Mouse (Mus musculus): Measurements from ENCODE around the gene Crybg1. TPM values are rescaled to one million over a fixed set of nuclear protein-coding genes. Genes with fewer than 3 reads are reported as not detected.
A peak's percentile ranks its signal among the peaks of the same experiment; 100 is the strongest.
"Not testable (repeated sequence)": the region's sequence is repeated elsewhere in the genome, so short reads cannot be mapped to it uniquely, and the experiment has no call there.

The Crybg1 gene
- total RNA-seq, 1 experiment from 2014 or later = 43.2 TPM

GRCm38 (mm10) chr10:43993198-43993597 is 155.5 kb downstream of the Crybg1 start:
- ATAC-seq (replicated peaks; ENCODE audit: insufficient number of reproducible peaks, low FRiP score, low TSS enrichment, poor library complexity, severe bottlenecking) = no peak

GRCm38 (mm10) chr10:43992506-43992905 is 156.1 kb downstream of the Crybg1 start:
- ATAC-seq (replicated peaks; ENCODE audit: insufficient number of reproducible peaks, low FRiP score, low TSS enrichment, poor library complexity, severe bottlenecking) = no peak

GRCm38 (mm10) chr10:43991268-43991667 is 157.4 kb downstream of the Crybg1 start:
- ATAC-seq (replicated peaks; ENCODE audit: insufficient number of reproducible peaks, low FRiP score, low TSS enrichment, poor library complexity, severe bottlenecking) = no peak

- no peak for ATAC-seq (replicated peaks; ENCODE audit: insufficient number of reproducible peaks, low FRiP score, low TSS enrichment, poor library complexity, severe bottlenecking)
Observed at GRCm38 (mm10) chr10:43983866-43984265, 164.8 kb downstream of the Crybg1 start.

GRCm38 (mm10) chr10:43983241-43983640 is 165.4 kb downstream of the Crybg1 start:
- no peak for ATAC-seq (replicated peaks; ENCODE audit: insufficient number of reproducible peaks, low FRiP score, low TSS enrichment, poor library complexity, severe bottlenecking)

- no peak for ATAC-seq (replicated peaks; ENCODE audit: insufficient number of reproducible peaks, low FRiP score, low TSS enrichment, poor library complexity, severe bottlenecking)
Observed at GRCm38 (mm10) chr10:43982470-43982869, 166.2 kb downstream of the Crybg1 start.

- not testable (repeated sequence) for ATAC-seq (replicated peaks; ENCODE audit: insufficient number of reproducible peaks, low FRiP score, low TSS enrichment, poor library complexity, severe bottlenecking)
Observed at GRCm38 (mm10) chr10:43980742-43981141, 167.9 kb downstream of the Crybg1 start.

- no peak; the same call in 1 of the 2 replicates for ATAC-seq (replicated peaks; ENCODE audit: insufficient number of reproducible peaks, low FRiP score, low TSS enrichment, poor library complexity, severe bottlenecking)
Observed at GRCm38 (mm10) chr10:43980080-43980479, 168.6 kb downstream of the Crybg1 start.

GRCm38 (mm10) chr10:43977353-43977752 is 171.3 kb downstream of the Crybg1 start:
- no peak for ATAC-seq (replicated peaks; ENCODE audit: insufficient number of reproducible peaks, low FRiP score, low TSS enrichment, poor library complexity, severe bottlenecking)

GRCm38 (mm10) chr10:43973244-43973643 is 175.4 kb downstream of the Crybg1 start:
- no peak for ATAC-seq (replicated peaks; ENCODE audit: insufficient number of reproducible peaks, low FRiP score, low TSS enrichment, poor library complexity, severe bottlenecking)

GRCm38 (mm10) chr10:43964943-43965342 is 183.7 kb downstream of the Crybg1 start:
- ATAC-seq (replicated peaks; ENCODE audit: insufficient number of reproducible peaks, low FRiP score, low TSS enrichment, poor library complexity, severe bottlenecking) = no peak

- peak; percentile 71; the same call in 1 of the 2 replicates for ATAC-seq (replicated peaks; ENCODE audit: insufficient number of reproducible peaks, low FRiP score, low TSS enrichment, poor library complexity, severe bottlenecking)
Observed at GRCm38 (mm10) chr10:43953942-43954341, 194.7 kb downstream of the Crybg1 start.

GRCm38 (mm10) chr10:43945435-43945834 is 203.2 kb downstream of the Crybg1 start:
- no peak for ATAC-seq (replicated peaks; ENCODE audit: insufficient number of reproducible peaks, low FRiP score, low TSS enrichment, poor library complexity, severe bottlenecking)

- ATAC-seq (replicated peaks; ENCODE audit: insufficient number of reproducible peaks, low FRiP score, low TSS enrichment, poor library complexity, severe bottlenecking) = no peak
Observed at GRCm38 (mm10) chr10:43943736-43944135, 204.9 kb downstream of the Crybg1 start.

- no peak for ATAC-seq (replicated peaks; ENCODE audit: insufficient number of reproducible peaks, low FRiP score, low TSS enrichment, poor library complexity, severe bottlenecking)
Observed at GRCm38 (mm10) chr10:43939136-43939662, 209.5 kb downstream of the Crybg1 start.

GRCm38 (mm10) chr10:43928596-43928995 is 220.1 kb downstream of the Crybg1 start:
- ATAC-seq (replicated peaks; ENCODE audit: insufficient number of reproducible peaks, low FRiP score, low TSS enrichment, poor library complexity, severe bottlenecking) = no peak

- ATAC-seq (replicated peaks; ENCODE audit: insufficient number of reproducible peaks, low FRiP score, low TSS enrichment, poor library complexity, severe bottlenecking) = no peak
Observed at GRCm38 (mm10) chr10:43927736-43928135, 220.9 kb downstream of the Crybg1 start.

- ATAC-seq (replicated peaks; ENCODE audit: insufficient number of reproducible peaks, low FRiP score, low TSS enrichment, poor library complexity, severe bottlenecking) = not testable (repeated sequence)
Observed at GRCm38 (mm10) chr10:43925776-43926175, 222.9 kb downstream of the Crybg1 start.

GRCm38 (mm10) chr10:43923096-43923495 is 225.6 kb downstream of the Crybg1 start:
- ATAC-seq (replicated peaks; ENCODE audit: insufficient number of reproducible peaks, low FRiP score, low TSS enrichment, poor library complexity, severe bottlenecking) = no peak

GRCm38 (mm10) chr10:43918696-43919608 is 229.7 kb downstream of the Crybg1 start:
- peak; percentile 89 for ATAC-seq (replicated peaks; ENCODE audit: insufficient number of reproducible peaks, low FRiP score, low TSS enrichment, poor library complexity, severe bottlenecking)

Measured in monocyte, adult 5-6 weeks (primary cell).